Mouse (Mus musculus) olfactory bulb, adult 2 months (tissue): ENCODE measurements around the gene Ifnlr1. TPM values are rescaled to one million over a fixed set of nuclear protein-coding genes. Genes with fewer than 3 reads are reported as not detected.

Source experiments
- H3K27ac ChIP-seq: fragments of 200-500 bp; 2 replicates; pipeline ENCODE4 v1.5.1; 2012; ENCODE audit warnings: low read depth, low read length; ENCODE audit not compliant: insufficient read depth
- H3K4me1 ChIP-seq: fragments of 200-500 bp; 2 replicates; pipeline ENCODE4 v1.6.1; 2012; ENCODE audit warnings: low read length; ENCODE audit not compliant: control insufficient read depth, insufficient read depth
- H3K4me3 ChIP-seq: fragments of 200-500 bp; 2 replicates; pipeline ENCODE4 v1.5.1; 2012; ENCODE audit warnings: mild to moderate bottlenecking, low read depth, low read length, moderate library complexity; ENCODE audit not compliant: insufficient read depth
- CTCF ChIP-seq: fragments of 200-500 bp; IDR thresholded peaks from 2 replicates; pipeline ENCODE4 v1.5.1; 2012; ENCODE audit warnings: low read depth, mild to moderate bottlenecking, low read length, moderate library complexity; ENCODE audit not compliant: insufficient read depth
- POLR2A ChIP-seq: fragments of 200-500 bp; IDR thresholded peaks from 2 replicates; pipeline ENCODE4 v1.6.1; 2012; ENCODE audit warnings: mild to moderate bottlenecking, low read depth, low read length, moderate library complexity; ENCODE audit not compliant: insufficient read depth
- WGBS: fragments of 180-500 bp; shearing (Covaris S2); methylation state at CpG from one replicate; pipeline ENCODE4 v1.1.7; 2018; 5-methylcytosine and 5-hydroxymethylcytosine counted together
- polyA plus RNA-seq: library from polyadenylated mRNA; stranded (reverse); fragments of >200 nt; gene quantifications from 2 replicates; pipeline ENCODE4 v1.2.4, GENCODE M21; 2012; ENCODE audit warnings: low replicate concordance; ENCODE audit not compliant: missing spikeins, insufficient read depth, insufficient read length

Ifnlr1 gene
- polyA plus RNA-seq, 1 experiment, result not detected

DNA sequence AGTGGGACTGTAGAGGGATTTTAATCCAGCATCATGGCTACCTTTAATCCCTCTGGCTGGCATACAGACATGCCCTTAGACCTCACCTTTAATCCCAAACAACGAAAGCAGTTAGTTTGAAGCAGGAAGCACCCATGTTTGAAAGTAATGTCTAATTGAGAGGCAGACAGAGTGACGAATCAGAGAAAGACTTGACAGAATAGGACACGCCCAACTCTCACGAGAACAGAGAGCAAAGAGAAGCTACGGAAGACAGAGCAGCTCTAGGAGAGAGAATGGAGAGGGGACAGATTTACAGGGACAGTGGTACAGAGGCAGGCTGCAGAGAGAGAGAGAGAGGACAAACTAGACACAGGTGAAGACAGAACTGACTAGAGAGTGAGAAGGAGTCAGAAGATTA lies 4.3 kb upstream of the Ifnlr1 start:
- Histone ChIP-seq H3K27ac (no peak overlapping the region), H3K4me1 (peaks cover 6% of the 10 kb centered on the region), H3K4me3 (no peak overlapping the region)
- no peak for TF ChIP-seq POLR2A
- no peak for TF ChIP-seq CTCF
- 86% methylated on average over 5 of the region's 5 CpGs for WGBS

DNA sequence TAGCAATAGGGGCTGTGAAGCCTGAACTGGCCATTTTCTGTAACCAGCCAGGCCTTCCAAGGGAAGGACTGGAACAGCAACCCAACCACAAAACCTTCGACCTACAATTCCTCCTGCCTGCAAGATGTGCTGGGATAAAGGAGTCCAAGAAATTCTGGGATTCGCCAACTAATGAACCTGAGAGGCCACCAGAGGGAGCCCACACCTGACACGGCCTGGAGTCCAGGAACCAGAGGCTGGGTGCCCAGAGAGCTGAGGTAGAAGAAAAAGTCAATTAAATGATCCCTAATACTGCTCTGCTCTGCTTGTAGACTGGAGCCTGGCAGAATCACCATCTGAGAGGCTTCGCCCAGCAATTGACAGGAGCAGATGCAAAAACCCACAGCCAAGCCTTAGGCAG lies 2.5 kb upstream of the Ifnlr1 start:
- no peak for TF ChIP-seq POLR2A
- no peak; the same call in 1 of the 2 replicates for TF ChIP-seq CTCF
- Histone ChIP-seq H3K27ac (no peak overlapping the region), H3K4me3 (no peak overlapping the region), H3K4me1 (peaks cover 6% of the 10 kb centered on the region)
- WGBS, result 44% methylated on average over 4 of the region's 4 CpGs

DNA sequence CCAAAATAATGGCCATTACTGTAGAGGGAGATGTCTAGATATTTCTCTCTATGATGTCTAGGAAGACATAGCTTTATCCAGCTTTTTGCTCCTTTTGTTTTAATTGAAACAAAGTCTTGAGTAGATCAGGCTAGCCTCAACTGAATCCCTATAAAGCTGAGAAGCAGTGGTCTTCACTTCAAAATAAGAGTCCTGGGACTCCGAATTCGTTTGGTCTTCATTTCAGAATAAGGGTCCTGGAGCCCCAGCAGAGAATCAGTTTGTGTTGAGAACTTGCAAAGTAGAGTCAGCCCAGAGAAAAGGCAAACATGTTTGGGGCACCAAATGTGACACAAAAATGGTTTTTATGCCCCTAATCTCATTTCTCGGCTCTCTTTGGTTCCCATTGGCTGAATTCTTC lies 1.4 kb upstream of the Ifnlr1 start:
- TF ChIP-seq POLR2A, result no peak
- WGBS, result 47% methylated on average over 3 of the region's 3 CpGs
- H3K4me3 ChIP-seq, result no peak overlapping the region

DNA sequence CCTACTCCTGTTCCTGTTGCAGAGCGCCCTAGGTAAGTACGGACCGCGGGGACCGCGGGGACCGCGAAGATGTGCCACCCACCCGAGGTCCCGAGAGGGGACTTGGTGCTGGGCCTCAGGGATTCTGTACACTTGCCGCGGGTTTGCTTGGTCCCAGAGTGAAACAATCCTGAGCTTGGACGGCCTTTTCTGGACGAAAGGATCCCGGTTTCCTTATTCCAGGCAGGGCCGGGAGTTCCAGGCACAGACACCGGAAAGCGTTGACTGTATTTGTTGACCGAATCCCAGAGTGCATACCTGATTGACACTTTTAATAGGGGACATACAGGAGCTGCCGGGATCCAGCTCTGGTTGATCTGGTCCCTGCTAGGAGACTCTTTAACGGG lies 474 bp downstream of the Ifnlr1 start:
- TF ChIP-seq POLR2A, result no peak
- no peak for TF ChIP-seq CTCF
- Histone ChIP-seq H3K27ac (no peak overlapping the region), H3K4me1 (peaks cover 6% of the 10 kb centered on the region), H3K4me3 (peak overlapping the region; percentile 47)
- WGBS, result 6% methylated on average over 21 of the region's 21 CpGs

More for the DNA sequence above, 1.4 kb upstream of the Ifnlr1 start:
- Histone ChIP-seq H3K4me1 (peaks cover 6% of the 10 kb centered on the region), H3K27ac (no peak overlapping the region)

DNA sequence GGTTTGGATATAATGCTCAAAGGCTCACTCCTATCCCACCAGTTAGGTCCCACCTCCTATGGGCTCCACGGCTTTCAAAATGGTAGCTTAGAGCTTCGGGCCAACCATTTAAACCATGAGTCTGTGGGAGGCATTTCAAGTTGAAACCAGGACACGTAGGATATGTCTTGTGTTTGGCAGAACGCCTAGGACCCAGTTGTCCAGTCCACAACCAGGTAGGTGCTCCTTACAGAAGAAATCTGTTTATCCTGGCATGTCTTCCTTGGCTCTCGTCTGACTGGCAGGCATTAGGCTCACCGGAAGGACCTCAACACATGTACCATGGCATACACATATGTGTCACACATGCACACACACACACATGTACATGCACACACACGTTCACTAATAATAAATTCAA lies 3.7 kb downstream of the Ifnlr1 start:
- Histone ChIP-seq H3K4me1 (peaks cover 6% of the 10 kb centered on the region), H3K4me3 (no peak overlapping the region), H3K27ac (no peak overlapping the region)
- TF ChIP-seq CTCF (no peak), POLR2A (no peak)
- WGBS, result 87% methylated on average over 7 of the region's 7 CpGs

GRCm38 (mm10) chr4:135690241-135690640 lies 4.2 kb downstream of the Ifnlr1 start:
- Histone ChIP-seq H3K4me1 (peaks cover 6% of the 10 kb centered on the region), H3K4me3 (no peak overlapping the region), H3K27ac (no peak overlapping the region)
- 86% methylated on average over 11 of the region's 11 CpGs for WGBS
- TF ChIP-seq CTCF (no peak), POLR2A (no peak)

DNA sequence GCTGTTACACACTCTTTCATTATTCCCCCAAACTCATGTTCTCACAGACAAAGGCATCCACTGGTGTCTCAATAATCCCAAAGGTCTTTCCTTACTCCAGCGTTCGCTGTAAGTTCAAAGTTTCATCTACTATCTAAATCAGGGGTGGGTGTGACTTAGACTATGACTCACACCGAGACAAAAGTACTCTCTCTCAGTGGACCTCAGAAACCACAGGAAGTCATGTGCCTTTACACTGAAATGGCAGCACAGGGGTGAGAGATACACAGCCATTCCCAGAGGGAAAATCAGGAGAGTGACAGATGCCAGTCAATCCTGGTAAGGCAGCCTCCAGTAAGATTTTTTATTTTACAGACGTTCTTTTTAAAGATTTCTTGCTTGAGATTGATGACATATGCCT lies 6.8 kb downstream of the Ifnlr1 start:
- 72% methylated on average over 4 of the region's 4 CpGs for WGBS
- TF ChIP-seq POLR2A, result no peak
- TF ChIP-seq CTCF, result no peak
- H3K4me1 ChIP-seq, result no peaks in the 10 kb centered on the region
- no peak overlapping the region for H3K27ac ChIP-seq
- no peak overlapping the region for H3K4me3 ChIP-seq

DNA sequence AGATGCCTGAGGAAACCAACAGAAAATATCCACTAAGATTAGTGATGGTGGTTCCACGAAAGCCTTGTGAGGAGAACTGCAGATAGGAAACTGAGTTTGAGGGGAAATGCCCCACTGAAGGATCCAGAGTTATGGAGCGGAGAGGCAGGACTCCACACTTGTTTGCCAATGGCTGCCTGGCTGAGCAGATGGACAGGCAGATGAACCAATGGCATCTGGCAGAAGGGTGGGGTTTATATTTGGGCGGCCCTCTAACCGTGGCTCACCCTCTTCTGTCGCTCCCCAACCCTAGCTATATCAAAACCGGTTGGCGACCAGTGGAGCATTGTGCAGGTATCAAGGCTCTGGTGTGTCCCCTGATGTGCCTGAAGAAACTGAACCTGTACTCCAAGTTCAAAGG lies 12.4 kb downstream of the Ifnlr1 start:
- Histone ChIP-seq H3K4me1 (no peaks in the 10 kb centered on the region), H3K27ac (no peak overlapping the region), H3K4me3 (no peak overlapping the region)
- TF ChIP-seq POLR2A (no peak), CTCF (no peak)
- 83% methylated on average over 7 of the region's 7 CpGs for WGBS

- Histone ChIP-seq H3K27ac (no peak overlapping the region), H3K4me1 (no peaks in the 10 kb centered on the region), H3K4me3 (no peak overlapping the region)
- 84% methylated on average over 13 of the region's 13 CpGs for WGBS
- TF ChIP-seq POLR2A (no peak), CTCF (no peak)
Observed at GRCm38 (mm10) chr4:135703497-135703896, 17.4 kb downstream of the Ifnlr1 start.

GRCm38 (mm10) chr4:135704016-135704415 lies 17.9 kb downstream of the Ifnlr1 start:
- no peak overlapping the region for H3K4me3 ChIP-seq
- WGBS, result 52% methylated on average over 6 of the region's 6 CpGs

More at GRCm38 (mm10) chr4:135704016-135704415, 17.9 kb downstream of the Ifnlr1 start:
- TF ChIP-seq POLR2A (no peak), CTCF (no peak)
- Histone ChIP-seq H3K27ac (no peak overlapping the region), H3K4me1 (no peaks in the 10 kb centered on the region)
